Mouse (Mus musculus) lung, embryonic 14.5 days (tissue): ENCODE data around the gene Gm5460. TPM values are rescaled to one million over a fixed set of nuclear protein-coding genes. Genes with fewer than 3 reads are reported as not detected.

Experiments used
- ATAC-seq: fragments of 200-750 bp; cut with Nextera tagmentation; 2 replicates; pipeline ENCODE4 v1.8.0; 2017; ENCODE audit warnings: mild to moderate bottlenecking, moderate TSS enrichment, moderate library complexity; ENCODE audit not compliant: insufficient read depth
- DNase-seq: peaks from one replicate; pipeline ENCODE4 v3.0.0-alpha.2; 2015
- H3K27ac ChIP-seq: fragments of 300-500 bp; sonication (generic); 2 replicates; pipeline ENCODE4 v1.5.1; 2014; ENCODE audit warnings: low read depth, mild to moderate bottlenecking, moderate library complexity
- H3K27me3 ChIP-seq: fragments of 300-500 bp; sonication (generic); 2 replicates; pipeline ENCODE4 v1.6.1; 2014; ENCODE audit warnings: low read length, control low read depth; ENCODE audit not compliant: insufficient read depth
- H3K36me3 ChIP-seq: fragments of 300-500 bp; sonication (generic); 2 replicates; pipeline ENCODE4 v1.6.1; 2014; ENCODE audit warnings: control low read depth; ENCODE audit not compliant: insufficient read depth
- H3K4me1 ChIP-seq: fragments of 300-500 bp; sonication (generic); 2 replicates; pipeline ENCODE4 v1.6.1; 2014; ENCODE audit warnings: antibody characterized with exemption, control low read depth; ENCODE audit not compliant: insufficient read depth
- H3K4me2 ChIP-seq: fragments of 300-500 bp; sonication (generic); 2 replicates; pipeline ENCODE4 v1.6.1; 2014; ENCODE audit warnings: mild to moderate bottlenecking
- H3K4me3 ChIP-seq: fragments of 300-500 bp; sonication (generic); 2 replicates; pipeline ENCODE4 v1.5.1; 2014; ENCODE audit warnings: low read depth, low read length
- H3K9ac ChIP-seq: fragments of 300-500 bp; sonication (generic); 2 replicates; pipeline ENCODE4 v1.6.1; 2014
- H3K9me3 ChIP-seq: fragments of 300-500 bp; sonication (generic); 2 replicates; pipeline ENCODE4 v1.6.1; 2016; ENCODE audit warnings: low read depth, low read length, control low read depth
- CTCF ChIP-seq: IDR thresholded peaks from 2 replicates; pipeline ENCODE4 v1.5.1; 2016; ENCODE audit warnings: antibody characterized with exemption, low read depth
- WGBS: fragments of 180-500 bp; shearing (Covaris S2); extraction: QIAGEN DNeasy Blood & Tissue Kit; methylation state at CpG from one replicate; pipeline ENCODE4 v1.1.7; 2014; 5-methylcytosine and 5-hydroxymethylcytosine counted together
- polyA plus RNA-seq: library from polyadenylated mRNA; unstranded; fragments of >200 nt; fragmentation: Nextera tagmentation; extraction: Ambion mirVana; gene quantifications from 2 replicates; pipeline ENCODE4 v1.2.1, GENCODE M21; 2014

Gm5460 gene
- polyA plus RNA-seq, 1 experiment from 2014 or later, result not detected

DNA sequence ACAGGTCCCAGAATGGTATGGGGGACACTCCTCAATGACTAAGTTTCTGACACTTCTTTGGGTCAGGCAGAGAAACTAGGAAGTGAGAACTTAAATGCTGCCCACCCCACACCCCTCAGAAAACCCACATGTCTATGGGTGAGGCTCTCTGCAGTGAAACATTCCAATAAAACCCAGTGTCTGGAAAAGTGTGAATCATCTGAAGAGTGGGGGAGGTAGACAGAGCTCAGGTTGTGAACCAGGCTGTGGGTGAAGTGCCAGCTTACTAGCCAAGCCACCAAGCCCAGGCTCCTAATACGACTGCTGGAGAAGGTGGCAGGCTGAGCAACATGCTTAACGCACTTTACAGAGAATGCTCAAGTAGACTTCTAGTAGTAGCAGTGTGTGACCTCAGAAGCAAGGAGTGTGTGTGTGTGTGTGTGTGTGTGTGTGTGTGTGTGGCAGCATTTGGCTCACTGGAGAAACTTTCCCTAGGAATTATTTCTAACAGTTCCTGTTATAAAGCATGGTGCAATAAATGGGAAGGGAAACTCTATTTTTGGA is 71.4 kb downstream of the Gm5460 start:
- Histone ChIP-seq H3K4me3 (no peak overlapping the region), H3K27me3 (no peaks in the 10 kb centered on the region), H3K4me2 (no peak overlapping the region), H3K27ac (no peak overlapping the region), H3K9ac (no peak overlapping the region), H3K4me1 (no peaks in the 10 kb centered on the region), H3K36me3 (no peaks in the 10 kb centered on the region), H3K9me3 (no peaks in the 10 kb centered on the region)
- TF ChIP-seq CTCF, result no peak
- ATAC-seq (no peak), DNase-seq (no peak)
- 59% methylated on average over 2 of the region's 2 CpGs for WGBS

DNA sequence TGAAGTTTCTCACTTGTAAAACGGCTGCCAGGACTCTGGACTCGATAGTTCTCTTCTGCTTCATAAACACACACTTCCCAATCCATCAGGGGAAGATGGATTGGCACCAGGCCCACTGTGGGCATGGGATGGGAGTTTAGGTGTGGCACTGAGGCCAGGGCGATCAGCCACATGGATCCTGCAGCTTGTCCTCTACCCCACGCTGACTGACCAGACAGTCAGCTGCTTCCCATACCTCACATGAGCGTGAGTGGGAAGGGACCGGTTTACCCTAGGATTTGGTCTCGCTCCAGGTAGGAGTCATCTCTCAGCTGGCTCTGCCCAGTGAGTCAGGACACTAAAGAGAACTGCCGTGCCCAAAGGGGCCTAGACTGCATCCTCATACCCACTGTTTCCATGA is 73.2 kb downstream of the Gm5460 start:
- H3K4me1 ChIP-seq, result no peaks in the 10 kb centered on the region
- H3K9ac ChIP-seq, result no peak overlapping the region
- no peak overlapping the region for H3K4me3 ChIP-seq
- ATAC-seq, result no peak
- DNase-seq, result no peak
- H3K4me2 ChIP-seq, result no peak overlapping the region
- 70% methylated on average over 8 of the region's 8 CpGs for WGBS
- H3K27ac ChIP-seq, result no peak overlapping the region
- no peaks in the 10 kb centered on the region for H3K36me3 ChIP-seq
- no peaks in the 10 kb centered on the region for H3K9me3 ChIP-seq
- TF ChIP-seq CTCF, result no peak
- no peaks in the 10 kb centered on the region for H3K27me3 ChIP-seq

- no peak for TF ChIP-seq CTCF
- H3K9me3 ChIP-seq, result no peaks in the 10 kb centered on the region
- no peak overlapping the region for H3K4me2 ChIP-seq
- H3K4me3 ChIP-seq, result no peak overlapping the region
- ATAC-seq (no peak), DNase-seq (no peak)
- H3K27ac ChIP-seq, result no peak overlapping the region
- H3K27me3 ChIP-seq, result no peaks in the 10 kb centered on the region
- no peaks in the 10 kb centered on the region for H3K4me1 ChIP-seq
- WGBS, result 74% methylated on average over 5 of the region's 5 CpGs
- H3K36me3 ChIP-seq, result no peaks in the 10 kb centered on the region
- no peak overlapping the region for H3K9ac ChIP-seq
Measured at GRCm38 (mm10) chr14:34091475-34091874, 74.9 kb downstream of the Gm5460 start.

DNA sequence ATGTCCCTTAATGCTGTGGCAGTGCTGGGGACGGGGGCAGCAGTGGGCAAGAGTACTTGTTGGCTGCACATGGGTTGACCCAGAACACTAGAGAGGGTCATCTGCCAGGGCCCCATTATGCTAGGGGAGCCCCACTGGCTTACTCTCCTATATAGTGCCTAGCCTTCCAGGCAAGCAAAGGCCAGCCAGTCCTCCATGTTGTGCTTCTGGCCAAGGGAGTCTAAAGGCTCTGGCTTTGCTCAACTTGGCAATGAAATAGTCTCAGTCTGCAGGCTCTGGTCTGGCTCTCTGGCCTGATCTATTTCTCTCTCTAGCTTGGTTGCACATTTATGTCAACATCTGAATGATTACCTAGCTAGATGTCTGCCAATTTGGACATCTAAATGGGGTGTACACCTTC is 76.3 kb downstream of the Gm5460 start:
- H3K36me3 ChIP-seq, result no peaks in the 10 kb centered on the region
- 61% methylated on average over 1 of the region's 1 CpGs for WGBS

GRCm38 (mm10) chr14:34096161-34096560 is 79.6 kb downstream of the Gm5460 start:
- ATAC-seq (no peak), DNase-seq (no peak)
- no peaks in the 10 kb centered on the region for H3K4me1 ChIP-seq
- no peak overlapping the region for H3K4me2 ChIP-seq
- H3K9ac ChIP-seq, result no peak overlapping the region
- no peaks in the 10 kb centered on the region for H3K27me3 ChIP-seq
- no peaks in the 10 kb centered on the region for H3K9me3 ChIP-seq
- H3K27ac ChIP-seq, result no peak overlapping the region
- no peaks in the 10 kb centered on the region for H3K36me3 ChIP-seq
- TF ChIP-seq CTCF, result no peak
- 63% methylated on average over 5 of the region's 5 CpGs for WGBS
- no peak overlapping the region for H3K4me3 ChIP-seq

More for the DNA sequence above, 76.3 kb downstream of the Gm5460 start:
- H3K27ac ChIP-seq, result no peak overlapping the region
- H3K9ac ChIP-seq, result no peak overlapping the region
- no peak for TF ChIP-seq CTCF
- no peaks in the 10 kb centered on the region for H3K27me3 ChIP-seq
- no peaks in the 10 kb centered on the region for H3K9me3 ChIP-seq
- no peak for DNase-seq
- no peaks in the 10 kb centered on the region for H3K4me1 ChIP-seq
- ATAC-seq, result no peak
- H3K4me2 ChIP-seq, result no peak overlapping the region
- H3K4me3 ChIP-seq, result no peak overlapping the region

Other genes starting within 250 kb of the Gm5460 start
- gene Gdf10, start 93.2 kb upstream of the Gm5460 start, polyA plus RNA-seq, result 2.4 and 4.2 TPM in 2 replicates
- gene Gdf2, start 75.7 kb upstream of the Gm5460 start, polyA plus RNA-seq, result 0.05 TPM in 1 of 2 replicates, not detected in the other
- gene Rbp3, start 62.8 kb upstream of the Gm5460 start, polyA plus RNA-seq, result not detected in 2 replicates
- gene Zfp488, start 38.0 kb upstream of the Gm5460 start, polyA plus RNA-seq, result 0.05 TPM in 1 of 2 replicates, not detected in the other
- gene Gm30083, start 1.6 kb upstream of the Gm5460 start, polyA plus RNA-seq, result not detected in 2 replicates
- gene Antxrl, start 35.9 kb downstream of the Gm5460 start, polyA plus RNA-seq, result not detected in 2 replicates
- gene Anxa8, start 69.2 kb downstream of the Gm5460 start, polyA plus RNA-seq, result 2.4 TPM in 2 replicates
- 0.30 TPM in 1 of 2 replicates, not detected in the other for gene A630023A22Rik, start 86.0 kb downstream of the Gm5460 start, polyA plus RNA-seq
- gene Npy4r, start 135.7 kb downstream of the Gm5460 start, polyA plus RNA-seq, result 0.05 and 0.08 TPM in 2 replicates
- 0.18 and 0.19 TPM in 2 replicates for gene Gprin2, start 184.9 kb downstream of the Gm5460 start, polyA plus RNA-seq
- 0.42 TPM in 2 replicates for gene Syt15, start 202.8 kb downstream of the Gm5460 start, polyA plus RNA-seq